Mouse (Mus musculus): ENCODE measurements around the gene Kcnb1.

- no peak for TF ChIP-seq CTCF (conservative IDR thresholded peaks at IDR 0.05; ENCODE audit: low read length)
- no peak for TF ChIP-seq POU5F1 (IDR thresholded peaks at IDR 0.05; ENCODE audit: borderline replicate concordance, low read length)
- TF ChIP-seq NANOG (IDR thresholded peaks at IDR 0.05; ENCODE audit: borderline replicate concordance, low read length) = no peak
Measured at GRCm38 (mm10) chr2:167076352-167076751, 113.6 kb downstream of the Kcnb1 start.
